Mouse (Mus musculus) MEL (cell line): ENCODE measurements around the gene Foxj3.

Experiments used
- CHD1 ChIP-seq: IDR thresholded peaks from 2 replicates; pipeline ENCODE4 v1.6.1; 2012; ENCODE audit warnings: low read depth, mild to moderate bottlenecking, inconsistent platforms, low read length, improper control_type of control experiment
- CTCF ChIP-seq, 3 experiments: IDR thresholded peaks in 2 of 3; conservative IDR thresholded peaks in 1 of 3; 2 replicates each; pipeline ENCODE4 v1.5.1; 2011 to 2012; ENCODE audit warnings: low read length in 3 of 3, low read depth in 2 of 3, mild to moderate bottlenecking in 2 of 3, improper control_type of control experiment in 1 of 3, inconsistent platforms in 1 of 3, mixed read lengths in 1 of 3, moderate library complexity in 1 of 3; ENCODE audit not compliant: control insufficient read depth in 1 of 3, insufficient read depth in 1 of 3, poor library complexity in 1 of 3, severe bottlenecking in 1 of 3
- EP300 ChIP-seq, 2 experiments: IDR thresholded peaks; 2 replicates each; pipeline ENCODE4 v1.6.1; 2011; ENCODE audit warnings: improper control_type of control experiment in 2 of 2, low read length in 2 of 2, low read depth in 1 of 2, mild to moderate bottlenecking in 1 of 2
- GATA1 ChIP-seq: IDR thresholded peaks from 2 replicates; pipeline ENCODE4 v1.6.1; 2011; ENCODE audit warnings: low read depth, low read length, improper control_type of control experiment
- JUND ChIP-seq: IDR thresholded peaks from 2 replicates; pipeline ENCODE4 v1.6.1; 2011; ENCODE audit warnings: low read depth, mild to moderate bottlenecking, improper control_type of control experiment, low read length
- MAZ ChIP-seq: IDR thresholded peaks from 2 replicates; pipeline ENCODE4 v1.6.1; 2012; ENCODE audit warnings: low read depth, mild to moderate bottlenecking, inconsistent platforms, low read length, improper control_type of control experiment
- MEF2A ChIP-seq: IDR thresholded peaks from 2 replicates; pipeline ENCODE4 v1.6.1; 2014; ENCODE audit warnings: low read depth, mild to moderate bottlenecking, inconsistent platforms, low read length, improper control_type of control experiment; ENCODE audit not compliant: poor library complexity, insufficient replicate concordance, severe bottlenecking; ENCODE audit errors: extremely low read depth
- POLR2AphosphoS5 ChIP-seq: IDR thresholded peaks from 2 replicates; pipeline ENCODE4 v1.6.1; 2012; ENCODE audit warnings: low read depth, borderline replicate concordance, mild to moderate bottlenecking, inconsistent platforms, low read length, moderate library complexity, mixed read lengths
- RAD21 ChIP-seq: IDR thresholded peaks from 2 replicates; pipeline ENCODE4 v1.6.1; 2011; ENCODE audit warnings: mild to moderate bottlenecking, low read depth, low read length, improper control_type of control experiment
- RCOR1 ChIP-seq: IDR thresholded peaks from 2 replicates; pipeline ENCODE4 v1.6.1; 2012; ENCODE audit warnings: low read depth, mild to moderate bottlenecking, inconsistent platforms, low read length, improper control_type of control experiment
- SMC3 ChIP-seq: IDR thresholded peaks from 2 replicates; pipeline ENCODE4 v1.6.1; 2011; ENCODE audit warnings: low read depth, low read length, improper control_type of control experiment
- TAL1 ChIP-seq: IDR thresholded peaks from 2 replicates; pipeline ENCODE4 v1.6.1; 2012; ENCODE audit warnings: mild to moderate bottlenecking, inconsistent platforms, low read length, moderate library complexity, mixed read lengths
- ZNF384 ChIP-seq: IDR thresholded peaks from 2 replicates; pipeline ENCODE4 v1.6.1; 2012; ENCODE audit warnings: low read depth, mild to moderate bottlenecking, inconsistent platforms, low read length, improper control_type of control experiment

DNA sequence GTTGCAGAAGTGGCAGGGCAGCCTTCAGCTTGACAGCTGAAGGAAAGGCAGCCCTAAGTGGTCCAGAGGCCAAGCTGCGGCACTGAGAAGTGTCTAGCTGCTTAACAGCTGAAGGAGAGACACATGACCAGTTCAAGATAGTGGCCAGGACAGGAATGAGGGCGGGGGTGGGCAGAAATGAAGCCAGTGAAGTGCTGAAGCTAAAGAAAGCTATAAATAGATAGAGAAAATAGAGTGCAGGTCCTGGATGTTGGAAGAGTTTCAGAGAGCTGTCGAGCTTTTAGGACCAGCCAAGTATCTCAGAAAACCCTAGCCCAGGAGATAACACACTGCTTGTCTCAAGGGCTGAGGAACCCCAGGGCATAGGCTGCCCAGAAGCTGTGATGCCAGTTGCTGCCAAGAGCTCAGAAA is 24.1 kb upstream of the Foxj3 start:
- TF ChIP-seq GATA1 = no peak
- TF ChIP-seq CTCF (IDR thresholded peaks at IDR 0.05 in 2 of 3, conservative IDR thresholded peaks at IDR 0.05 in 1 of 3; ENCODE audit: control insufficient read depth in 1 of 3, insufficient read depth in 1 of 3, low read depth in 2 of 3, low read length in 3 of 3, poor library complexity in 1 of 3, severe bottlenecking in 1 of 3) = no peak
- no peak for TF ChIP-seq ZNF384
- no peak for TF ChIP-seq JUND
- TF ChIP-seq EP300 (IDR thresholded peaks at IDR 0.05; ENCODE audit: low read depth in 1 of 2, low read length in 2 of 2) = no peak
- TF ChIP-seq TAL1 = no peak
- no peak for TF ChIP-seq RCOR1
- TF ChIP-seq CHD1 = no peak
- TF ChIP-seq MEF2A = no peak
- TF ChIP-seq MAZ = no peak
- TF ChIP-seq POLR2AphosphoS5 = no peak
- TF ChIP-seq RAD21 = no peak
- no peak for TF ChIP-seq SMC3
